Mouse (Mus musculus) ES-Bruce4 (cell line): ENCODE data around the gene Grap.

Source experiments
- CTCF ChIP-seq: IDR thresholded peaks from one replicate; pipeline ENCODE4 v1.8.1; 2011; ENCODE audit warnings: low read depth, low read length
- EP300 ChIP-seq: IDR thresholded peaks from 2 replicates; pipeline ENCODE4 v1.6.1; 2011; ENCODE audit warnings: low read depth, low read length; ENCODE audit not compliant: insufficient read depth
- POLR2A ChIP-seq: IDR thresholded peaks from one replicate; pipeline ENCODE4 v1.8.1; 2011; ENCODE audit warnings: low read length; ENCODE audit not compliant: insufficient read depth

GRCm38 (mm10) chr11:61646499-61647039 lies 6.5 kb upstream of the Grap start:
- TF ChIP-seq POLR2A (no peak), CTCF (no peak), EP300 (no peak)
